Mouse (Mus musculus): ENCODE results near the gene Serpina3g.
A peak's percentile ranks its signal among the peaks of the same experiment; 100 is the strongest.

Serpina3g gene

GRCm38 (mm10) chr12:104248231-104248630, 12.2 kb downstream of the Serpina3g start:
- TF ChIP-seq NANOG (IDR thresholded peaks at IDR 0.05; ENCODE audit: borderline replicate concordance, low read length), result no peak
- Histone ChIP-seq H3K36me3 (ENCODE audit: insufficient read depth, low read length) (no peaks in the 10 kb centered on the region), H3K4me3 (replicated peaks; ENCODE audit: low read length) (0 out of 2 replicates have a peak overlapping the region, but pooled peaks have one; percentile 35), H3K4me1 (replicated peaks; ENCODE audit: low read depth, low read length) (peaks cover 32% of the 10 kb centered on the region), H3K9me3 (ENCODE audit: low read length) (no peaks in the 10 kb centered on the region), H3K27me3 (ENCODE audit: insufficient read depth, low read length) (no peaks in the 10 kb centered on the region)

GRCm38 (mm10) chr12:104261041-104261440, 25.0 kb downstream of the Serpina3g start:
- Histone ChIP-seq H3K36me3 (ENCODE audit: insufficient read depth, low read length) (peaks cover 10% of the 10 kb centered on the region; the same call in 1 of the 2 replicates), H3K9me3 (ENCODE audit: low read length) (peaks cover 7% of the 10 kb centered on the region; the same call in 1 of the 2 replicates), H3K4me3 (replicated peaks; ENCODE audit: low read length) (no peak overlapping the region), H3K4me1 (replicated peaks; ENCODE audit: low read depth, low read length) (peaks cover 46% of the 10 kb centered on the region), H3K27me3 (ENCODE audit: insufficient read depth, low read length) (no peaks in the 10 kb centered on the region)
- TF ChIP-seq CTCF (conservative IDR thresholded peaks at IDR 0.05; ENCODE audit: low read length), result no peak
- no peak for TF ChIP-seq NANOG (IDR thresholded peaks at IDR 0.05; ENCODE audit: borderline replicate concordance, low read length)
- TF ChIP-seq POU5F1 (IDR thresholded peaks at IDR 0.05; ENCODE audit: borderline replicate concordance, low read length), result no peak

- Histone ChIP-seq H3K9me3 (ENCODE audit: low read length) (peaks cover 13% of the 10 kb centered on the region; the same call in 1 of the 2 replicates), H3K36me3 (ENCODE audit: insufficient read depth, low read length) (peaks cover 17% of the 10 kb centered on the region; the same call in 1 of the 2 replicates), H3K4me1 (replicated peaks; ENCODE audit: low read depth, low read length) (peaks cover 46% of the 10 kb centered on the region), H3K27me3 (ENCODE audit: insufficient read depth, low read length) (no peaks in the 10 kb centered on the region), H3K4me3 (replicated peaks; ENCODE audit: low read length) (peak within 1 kb of the TSS; percentile 61)
- no peak for TF ChIP-seq CTCF (conservative IDR thresholded peaks at IDR 0.05; ENCODE audit: low read length)
- 0 out of 2 replicates have a peak, but pooled peaks have one; percentile 6 for TF ChIP-seq NANOG (IDR thresholded peaks at IDR 0.05; ENCODE audit: borderline replicate concordance, low read length)
These were observed 26.8 kb downstream of the Serpina3g start, which contains the start of gene Serpina3i for GRCm38 (mm10) chr12:104262863-104263262. TSS of gene Serpina3i (plus strand) at chr12:104263122.

- H3K9me3 ChIP-seq (ENCODE audit: low read length), result peaks cover 16% of the 10 kb centered on the region; the same call in 1 of the 2 replicates
- no peak for TF ChIP-seq POU5F1 (IDR thresholded peaks at IDR 0.05; ENCODE audit: borderline replicate concordance, low read length)
- H3K36me3 ChIP-seq (ENCODE audit: insufficient read depth, low read length), result peaks cover 17% of the 10 kb centered on the region; the same call in 1 of the 2 replicates
- peaks cover 35% of the 10 kb centered on the region for H3K4me1 ChIP-seq (replicated peaks; ENCODE audit: low read depth, low read length)
- H3K27me3 ChIP-seq (ENCODE audit: insufficient read depth, low read length), result no peaks in the 10 kb centered on the region
- H3K4me3 ChIP-seq (replicated peaks; ENCODE audit: low read length), result no peak overlapping the region
These were observed 30.3 kb downstream of the Serpina3g start for GRCm38 (mm10) chr12:104266374-104266773.

GRCm38 (mm10) chr12:104278216-104279055, 42.4 kb downstream of the Serpina3g start:
- Histone ChIP-seq H3K27me3 (ENCODE audit: insufficient read depth, low read length) (no peaks in the 10 kb centered on the region), H3K4me3 (replicated peaks; ENCODE audit: low read length) (no peak overlapping the region), H3K9me3 (ENCODE audit: low read length) (peaks cover 69% of the 10 kb centered on the region), H3K36me3 (ENCODE audit: insufficient read depth, low read length) (no peaks in the 10 kb centered on the region), H3K4me1 (replicated peaks; ENCODE audit: low read depth, low read length) (no peaks in the 10 kb centered on the region)
- TF ChIP-seq NANOG (IDR thresholded peaks at IDR 0.05; ENCODE audit: borderline replicate concordance, low read length) (no peak), CTCF (conservative IDR thresholded peaks at IDR 0.05; ENCODE audit: low read length) (no peak), POU5F1 (IDR thresholded peaks at IDR 0.05; ENCODE audit: borderline replicate concordance, low read length) (no peak)

- Histone ChIP-seq H3K27me3 (ENCODE audit: insufficient read depth, low read length) (no peaks in the 10 kb centered on the region), H3K4me3 (replicated peaks; ENCODE audit: low read length) (no peak overlapping the region), H3K36me3 (ENCODE audit: insufficient read depth, low read length) (no peaks in the 10 kb centered on the region), H3K9me3 (ENCODE audit: low read length) (peaks cover 71% of the 10 kb centered on the region), H3K4me1 (replicated peaks; ENCODE audit: low read depth, low read length) (no peaks in the 10 kb centered on the region)
- TF ChIP-seq CTCF (conservative IDR thresholded peaks at IDR 0.05; ENCODE audit: low read length) (no peak), NANOG (IDR thresholded peaks at IDR 0.05; ENCODE audit: borderline replicate concordance, low read length) (no peak), POU5F1 (IDR thresholded peaks at IDR 0.05; ENCODE audit: borderline replicate concordance, low read length) (no peak)
These were observed 43.0 kb downstream of the Serpina3g start for GRCm38 (mm10) chr12:104279056-104279435.

- Histone ChIP-seq H3K27me3 (ENCODE audit: insufficient read depth, low read length) (no peaks in the 10 kb centered on the region), H3K36me3 (ENCODE audit: insufficient read depth, low read length) (no peaks in the 10 kb centered on the region), H3K4me3 (replicated peaks; ENCODE audit: low read length) (no peak overlapping the region), H3K9me3 (ENCODE audit: low read length) (peaks cover 42% of the 10 kb centered on the region), H3K4me1 (replicated peaks; ENCODE audit: low read depth, low read length) (no peaks in the 10 kb centered on the region)
- TF ChIP-seq POU5F1 (IDR thresholded peaks at IDR 0.05; ENCODE audit: borderline replicate concordance, low read length) (no peak), CTCF (conservative IDR thresholded peaks at IDR 0.05; ENCODE audit: low read length) (no peak), NANOG (IDR thresholded peaks at IDR 0.05; ENCODE audit: borderline replicate concordance, low read length) (no peak)
These were observed 47.3 kb downstream of the Serpina3g start for GRCm38 (mm10) chr12:104283380-104283779.

GRCm38 (mm10) chr12:104288336-104288735, 52.3 kb downstream of the Serpina3g start:
- no peaks in the 10 kb centered on the region for H3K4me1 ChIP-seq (replicated peaks; ENCODE audit: low read depth, low read length)
- H3K27me3 ChIP-seq (ENCODE audit: insufficient read depth, low read length), result no peaks in the 10 kb centered on the region
- peaks cover 3% of the 10 kb centered on the region for H3K9me3 ChIP-seq (ENCODE audit: low read length)
- TF ChIP-seq POU5F1 (IDR thresholded peaks at IDR 0.05; ENCODE audit: borderline replicate concordance, low read length), result no peak
- TF ChIP-seq CTCF (conservative IDR thresholded peaks at IDR 0.05; ENCODE audit: low read length), result no peak
- no peak for TF ChIP-seq NANOG (IDR thresholded peaks at IDR 0.05; ENCODE audit: borderline replicate concordance, low read length)
- H3K4me3 ChIP-seq (replicated peaks; ENCODE audit: low read length), result no peak overlapping the region
- no peaks in the 10 kb centered on the region for H3K36me3 ChIP-seq (ENCODE audit: insufficient read depth, low read length)
